Mouse (Mus musculus): Measurements from ENCODE around the gene Kcnb1.

DNA sequence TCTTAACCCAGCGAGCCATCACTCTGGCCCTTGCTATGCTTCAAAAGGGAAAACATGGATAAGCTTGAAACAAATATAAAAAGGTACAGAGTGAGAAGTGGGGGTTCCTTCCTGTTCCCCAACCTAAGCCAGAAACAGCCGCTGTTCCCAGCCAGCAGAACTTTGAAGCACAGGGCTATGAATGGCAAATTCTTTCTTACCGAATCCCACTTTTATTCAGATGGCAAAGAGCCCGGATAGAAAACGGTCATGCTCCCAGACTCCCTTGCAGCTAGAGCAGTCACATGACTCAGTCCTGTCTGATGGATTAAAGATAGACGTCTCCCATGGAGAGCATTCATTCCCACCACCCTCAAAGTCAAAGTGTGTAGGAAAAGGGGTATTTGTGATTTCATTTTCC is 39.1 kb downstream of the Kcnb1 start:
- TF ChIP-seq CTCF (IDR thresholded peaks at IDR 0.05; ENCODE audit: control insufficient read depth, insufficient read depth, low read length) (no peak), POLR2A (IDR thresholded peaks at IDR 0.05; ENCODE audit: borderline replicate concordance, control insufficient read depth, low read depth, low read length) (no peak)
